Mouse (Mus musculus) intestine, embryonic 14.5 days (tissue): ENCODE data around the gene Msantd3. TPM values are rescaled to one million over a fixed set of nuclear protein-coding genes. Genes with fewer than 3 reads are reported as not detected.

ENCODE experiments used
- ATAC-seq: fragments of 200-750 bp; cut with Nextera tagmentation; replicated peaks from 2 replicates; pipeline ENCODE4 v1.8.0; 2017; ENCODE audit warnings: low read depth, moderate number of reproducible peaks, moderate TSS enrichment, moderate library complexity; ENCODE audit not compliant: low FRiP score, low TSS enrichment
- DNase-seq: peaks from one replicate; pipeline ENCODE4 v3.0.0-alpha.2; 2018; ENCODE audit warnings: low spot score
- H3K27ac ChIP-seq: fragments of 300-500 bp; sonication (generic); 2 replicates; pipeline ENCODE4 v1.5.1; 2014; ENCODE audit warnings: low read depth, mild to moderate bottlenecking, control low read depth
- H3K27me3 ChIP-seq: fragments of 300-500 bp; sonication (generic); replicated peaks from 2 replicates; pipeline ENCODE4 v1.6.1; 2014; ENCODE audit warnings: low read length, control low read depth; ENCODE audit not compliant: control insufficient read depth, insufficient read depth
- H3K36me3 ChIP-seq: fragments of 300-500 bp; sonication (generic); 2 replicates; pipeline ENCODE4 v1.6.1; 2014; ENCODE audit warnings: low read length, control low read depth; ENCODE audit not compliant: control insufficient read depth, insufficient read depth
- H3K4me1 ChIP-seq: fragments of 300-500 bp; sonication (generic); replicated peaks from 2 replicates; pipeline ENCODE4 v1.6.1; 2014; ENCODE audit warnings: low read length, control low read depth, mixed read lengths; ENCODE audit not compliant: control insufficient read depth, insufficient read depth
- H3K4me2 ChIP-seq: fragments of 300-500 bp; sonication (generic); 2 replicates; pipeline ENCODE4 v1.6.1; 2014; ENCODE audit warnings: low read length
- H3K4me3 ChIP-seq: fragments of 300-500 bp; sonication (generic); 2 replicates; pipeline ENCODE4 v1.5.1; 2014; ENCODE audit warnings: low read depth, low read length, control low read depth, mixed read lengths
- H3K9ac ChIP-seq: fragments of 300-500 bp; sonication (generic); 2 replicates; pipeline ENCODE4 v1.6.1; 2014; ENCODE audit warnings: mild to moderate bottlenecking, low read length
- H3K9me3 ChIP-seq: fragments of 300-500 bp; sonication (generic); 2 replicates; pipeline ENCODE4 v1.6.1; 2016; ENCODE audit warnings: low read length, control low read depth; ENCODE audit not compliant: control insufficient read depth
- WGBS: fragments of 180-500 bp; shearing (Covaris S2); extraction: QIAGEN DNeasy Blood & Tissue Kit; methylation state at CpG from one replicate; pipeline ENCODE4 v1.1.7; 2014; 5-methylcytosine and 5-hydroxymethylcytosine counted together
- polyA plus RNA-seq: library from polyadenylated mRNA; unstranded; fragments of >200 nt; fragmentation: Nextera tagmentation; extraction: Ambion mirVana; gene quantifications from 2 replicates; pipeline ENCODE4 v1.2.1, GENCODE M21; 2014

The Msantd3 gene
- polyA plus RNA-seq, 1 experiment from 2014 or later, result 21.0 TPM

DNA sequence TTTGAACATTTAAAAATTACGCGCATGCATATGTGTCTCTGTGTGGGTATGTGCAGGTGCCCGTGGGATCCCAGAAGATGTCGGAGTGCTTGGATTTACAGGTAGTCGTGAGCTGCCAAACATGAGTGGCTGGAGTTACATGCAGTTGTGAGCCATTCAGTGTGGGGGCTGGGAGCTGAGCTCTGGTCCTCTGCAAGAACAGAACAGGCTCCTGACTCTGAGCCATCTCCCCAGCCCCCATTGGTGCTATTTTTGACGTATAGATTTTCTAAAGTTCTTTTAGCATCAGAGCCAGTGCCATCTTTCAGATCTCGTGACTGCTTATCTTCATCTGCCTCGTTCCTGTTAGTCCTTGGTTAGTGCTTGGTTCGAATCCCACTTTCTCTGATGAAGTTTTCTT is 69.8 kb downstream of the Msantd3 start:
- Histone ChIP-seq H3K27ac (no peak overlapping the region), H3K4me1 (no peaks in the 10 kb centered on the region), H3K36me3 (peaks cover 42% of the 10 kb centered on the region), H3K4me2 (no peak overlapping the region), H3K27me3 (no peaks in the 10 kb centered on the region), H3K9ac (no peak overlapping the region), H3K9me3 (no peaks in the 10 kb centered on the region), H3K4me3 (no peak overlapping the region)
- 92% methylated on average over 9 of the region's 9 CpGs for WGBS
- ATAC-seq, result no peak
- no peak for DNase-seq

- no peak overlapping the region for H3K4me2 ChIP-seq
- no peak for ATAC-seq
- H3K9ac ChIP-seq, result no peak overlapping the region
- no peak overlapping the region for H3K27ac ChIP-seq
- H3K36me3 ChIP-seq, result peaks cover 47% of the 10 kb centered on the region
- WGBS, result 88% methylated on average over 6 of the region's 6 CpGs
- H3K9me3 ChIP-seq, result no peaks in the 10 kb centered on the region
- H3K27me3 ChIP-seq, result no peaks in the 10 kb centered on the region
- no peak overlapping the region for H3K4me3 ChIP-seq
- DNase-seq, result no peak
- H3K4me1 ChIP-seq, result no peaks in the 10 kb centered on the region
Measured at GRCm38 (mm10) chr4:48610251-48610650, 70.5 kb downstream of the Msantd3 start.

Other genes with a start within 250 kb of the Msantd3 start
- 70.4 and 79.0 TPM in 2 replicates for gene Tex10, start 66.5 kb upstream of the Msantd3 start, polyA plus RNA-seq
- 49.8 and 64.5 TPM in 2 replicates for gene Tmeff1, start 45.2 kb downstream of the Msantd3 start, polyA plus RNA-seq
- 0.81 and 0.89 TPM in 2 replicates for gene Cavin4, start 123.6 kb downstream of the Msantd3 start, polyA plus RNA-seq